Mouse (Mus musculus) CH12.LX (cell line): ENCODE data around the gene Dnah3. TPM values are rescaled to one million over a fixed set of nuclear protein-coding genes. Genes with fewer than 3 reads are reported as not detected.

Experiments
- DNase-seq: peaks from one replicate; pipeline ENCODE4 v3.0.0-alpha.2; 2013; ENCODE audit errors: extremely low read depth
- H3K27ac ChIP-seq: 2 replicates; pipeline ENCODE4 v1.5.1; 2012; ENCODE audit warnings: low read depth, mild to moderate bottlenecking, control low read depth, moderate library complexity; ENCODE audit not compliant: insufficient read depth
- H3K27me3 ChIP-seq: replicated peaks from 2 replicates; pipeline ENCODE3; 2012; ENCODE audit warnings: inconsistent platforms
- H3K36me3 ChIP-seq, 2 experiments: replicated peaks in 1 of 2; 2 replicates each; pipeline versions ENCODE3 to v1.6.1; 2012; ENCODE audit warnings: inconsistent platforms in 1 of 2, low read length in 1 of 2, mild to moderate bottlenecking in 1 of 2, mixed read lengths in 1 of 2, moderate library complexity in 1 of 2; ENCODE audit not compliant: control insufficient read depth in 1 of 2, insufficient read depth in 1 of 2
- H3K4me1 ChIP-seq, 2 experiments: 2 replicates each; pipeline ENCODE4 v1.6.1; 2012; ENCODE audit warnings: inconsistent platforms in 1 of 2, moderate library complexity in 1 of 2; ENCODE audit not compliant: insufficient read depth in 2 of 2, control insufficient read depth in 1 of 2
- H3K4me2 ChIP-seq: 2 replicates; pipeline ENCODE4 v1.6.1; 2012; ENCODE audit warnings: low read depth, mild to moderate bottlenecking, control low read depth; ENCODE audit not compliant: poor library complexity, insufficient read depth, severe bottlenecking
- H3K4me3 ChIP-seq, 3 experiments: fragments of 150-350 bp in 1 of 3; sonication (generic) in 1 of 3; replicated peaks in 1 of 3; 2 replicates each; pipeline versions ENCODE3 to v1.5.1; 2011 to 2012; ENCODE audit warnings: low read depth in 2 of 3, low read length in 2 of 3, mild to moderate bottlenecking in 2 of 3, moderate library complexity in 2 of 3, control low read depth in 1 of 3, improper control_type of control experiment in 1 of 3, inconsistent platforms in 1 of 3, mixed read lengths in 1 of 3; ENCODE audit not compliant: poor library complexity in 1 of 3
- H3K79me2 ChIP-seq: replicated peaks from 2 replicates; pipeline ENCODE4 v1.6.1; 2012; ENCODE audit warnings: mild to moderate bottlenecking, moderate library complexity; ENCODE audit not compliant: control insufficient read depth, poor library complexity, insufficient read depth, severe bottlenecking; ENCODE audit errors: extremely low read depth
- H3K9ac ChIP-seq: 2 replicates; pipeline ENCODE4 v1.6.1; 2012; ENCODE audit warnings: low read depth, mild to moderate bottlenecking, control low read depth, moderate library complexity; ENCODE audit not compliant: insufficient read depth
- H3K9me3 ChIP-seq: replicated peaks from 2 replicates; pipeline ENCODE3; 2012; ENCODE audit warnings: low read length, inconsistent platforms, mixed read lengths
- BHLHE40 ChIP-seq: IDR thresholded peaks from 2 replicates; pipeline ENCODE4 v1.6.1; 2011; ENCODE audit warnings: mild to moderate bottlenecking, low read depth, low read length, improper control_type of control experiment
- CHD1 ChIP-seq: IDR thresholded peaks from 2 replicates; pipeline ENCODE4 v1.6.1; 2012; ENCODE audit warnings: low read depth, low read length, improper control_type of control experiment, inconsistent platforms
- CTCF ChIP-seq, 2 experiments: IDR thresholded peaks in 1 of 2; conservative IDR thresholded peaks in 1 of 2; 2 replicates each; pipeline ENCODE4 v1.5.1; 2011 to 2012; ENCODE audit warnings: low read depth in 2 of 2, low read length in 2 of 2, improper control_type of control experiment in 1 of 2, inconsistent platforms in 1 of 2, mild to moderate bottlenecking in 1 of 2, moderate library complexity in 1 of 2
- ELF1 ChIP-seq: IDR thresholded peaks from 2 replicates; pipeline ENCODE4 v1.6.1; 2014; ENCODE audit warnings: low read depth, mild to moderate bottlenecking, inconsistent platforms, low read length, improper control_type of control experiment
- HCFC1 ChIP-seq: IDR thresholded peaks from 2 replicates; pipeline ENCODE4 v1.6.1; 2012; ENCODE audit warnings: low read depth, mild to moderate bottlenecking, inconsistent platforms, low read length, improper control_type of control experiment
- JUN ChIP-seq: IDR thresholded peaks from 2 replicates; pipeline ENCODE4 v1.6.1; 2011; ENCODE audit warnings: low read depth, mild to moderate bottlenecking, low read length, improper control_type of control experiment, moderate library complexity; ENCODE audit not compliant: insufficient read depth
- JUND ChIP-seq: conservative IDR thresholded peaks from 2 replicates; pipeline ENCODE4 v1.6.1; 2011; ENCODE audit warnings: low read depth, low read length, improper control_type of control experiment
- KAT2A ChIP-seq: IDR thresholded peaks from 2 replicates; pipeline ENCODE4 v1.6.1; 2012; ENCODE audit warnings: low read length, improper control_type of control experiment, inconsistent platforms; ENCODE audit not compliant: insufficient replicate concordance
- MAFK ChIP-seq: IDR thresholded peaks from 2 replicates; pipeline ENCODE4 v1.6.1; 2011; ENCODE audit warnings: low read length, improper control_type of control experiment; ENCODE audit not compliant: insufficient replicate concordance
- MXI1 ChIP-seq: IDR thresholded peaks from 2 replicates; pipeline ENCODE4 v1.6.1; 2011; ENCODE audit warnings: mild to moderate bottlenecking, low read depth, low read length, improper control_type of control experiment
- MYC ChIP-seq: IDR thresholded peaks from 2 replicates; pipeline ENCODE4 v1.6.1; 2011; ENCODE audit warnings: low read depth, mild to moderate bottlenecking, improper control_type of control experiment, low read length
- NRF1 ChIP-seq: IDR thresholded peaks from 2 replicates; pipeline ENCODE4 v1.6.1; 2014; ENCODE audit warnings: low read depth, mild to moderate bottlenecking, inconsistent platforms, low read length, improper control_type of control experiment, moderate library complexity
- POLR2AphosphoS2 ChIP-seq: IDR thresholded peaks from 2 replicates; pipeline ENCODE4 v1.6.1; 2011; ENCODE audit warnings: low read depth, low read length, improper control_type of control experiment
- RAD21 ChIP-seq: IDR thresholded peaks from 2 replicates; pipeline ENCODE4 v1.6.1; 2011; ENCODE audit warnings: low read depth, mild to moderate bottlenecking, low read length, improper control_type of control experiment, moderate library complexity
- SIN3A ChIP-seq: IDR thresholded peaks from 2 replicates; pipeline ENCODE4 v1.6.1; 2012; ENCODE audit warnings: low read length, improper control_type of control experiment, inconsistent platforms
- SMC3 ChIP-seq: IDR thresholded peaks from 2 replicates; pipeline ENCODE4 v1.6.1; 2011; ENCODE audit warnings: low read depth, low read length, improper control_type of control experiment
- TBP ChIP-seq: conservative IDR thresholded peaks from 2 replicates; pipeline ENCODE4 v1.6.1; 2011; ENCODE audit warnings: low read depth, low read length, improper control_type of control experiment
- TCF12 ChIP-seq: IDR thresholded peaks from 2 replicates; pipeline ENCODE4 v1.6.1; 2014; ENCODE audit warnings: low read depth, mild to moderate bottlenecking, inconsistent platforms, low read length, improper control_type of control experiment
- ZC3H11A ChIP-seq: IDR thresholded peaks from 2 replicates; pipeline ENCODE4 v1.6.1; 2012; ENCODE audit warnings: low read depth, mild to moderate bottlenecking, inconsistent platforms, low read length, improper control_type of control experiment
- ZMIZ1 ChIP-seq: IDR thresholded peaks from 2 replicates; pipeline ENCODE4 v1.6.1; 2012; ENCODE audit warnings: low read depth, mild to moderate bottlenecking, inconsistent platforms, low read length, improper control_type of control experiment
- ZNF384 ChIP-seq: IDR thresholded peaks from 2 replicates; pipeline ENCODE4 v1.6.1; 2012; ENCODE audit warnings: low read depth, low read length, improper control_type of control experiment, inconsistent platforms
- dilution Hi-C: fragments of 300-500 bp; cut with MboI; formaldehyde crosslinking; loops from 2 replicates; pipeline ENCODE4 v1.14.3; 2020; ENCODE audit warnings: low sequenced_read_pairs; ENCODE audit not compliant: extremely low pct_unique_long_range_greater_than_20kb, extremely low pct_ligation_motif_present
- in situ Hi-C: fragments of 300-500 bp; cut with MboI; formaldehyde crosslinking; loops from 3 replicates; pipeline ENCODE4 v1.14.3; 2019; ENCODE audit warnings: low sequenced_read_pairs, low pct_ligation_motif_present, low pct_unique_long_range_greater_than_20kb, mixed read lengths
- polyA plus RNA-seq: library from polyadenylated mRNA; unstranded; fragments of >175 nt; gene quantifications from 2 replicates; pipeline ENCODE4 v1.2.1, GENCODE M21; 2012; ENCODE audit warnings: low read depth; ENCODE audit not compliant: insufficient read length
- total RNA-seq, 2 experiments: library from RNA; depleted of rRNA; stranded (reverse); fragments of 300-350 nt in 1 of 2; fragments of >200 nt in 1 of 2; gene quantifications; 2 replicates each; pipeline ENCODE4 v1.2.3; 2012 to 2014

Dnah3 gene
- total and polyA plus RNA-seq, 3 experiments = not detected

- Histone ChIP-seq H3K9ac (no peak overlapping the region), H3K27ac (no peak overlapping the region), H3K79me2 (no peaks in the 10 kb centered on the region), H3K4me3 (no peak overlapping the region), H3K4me1 (peaks cover 0 to 4% of the 10 kb centered on the region in 2 experiments; a peak in 1 of 4 replicates), H3K9me3 (no peaks in the 10 kb centered on the region), H3K4me2 (no peak overlapping the region), H3K36me3 (no peaks in the 10 kb centered on the region), H3K27me3 (no peaks in the 10 kb centered on the region)
- TF ChIP-seq POLR2AphosphoS2 (no peak), SIN3A (no peak), JUND (no peak), ZMIZ1 (no peak), TCF12 (no peak), CHD1 (no peak), MAFK (no peak), HCFC1 (no peak), RAD21 (no peak), MYC (no peak), ZC3H11A (no peak)
- DNase-seq = no peak
- dilution Hi-C loops = no loop called here
- in situ Hi-C loops = loop anchor here (25.0 kb wide), 1 partner anchor 188 kb away; no protein-coding TSS in a partner anchor
These were observed 44.6 kb downstream of the Dnah3 start for GRCm38 (mm10) chr7:120050447-120050846.

GRCm38 (mm10) chr7:120043990-120044389, 51.1 kb downstream of the Dnah3 start:
- DNase-seq = peak; percentile 5

GRCm38 (mm10) chr7:120036422-120036821, 58.7 kb downstream of the Dnah3 start:
- H3K79me2 ChIP-seq = no peaks in the 10 kb centered on the region
- no peak for TF ChIP-seq TBP
- TF ChIP-seq CHD1 = no peak
- TF ChIP-seq NRF1 = no peak
- no peak for TF ChIP-seq ZNF384
- TF ChIP-seq HCFC1 = no peak
- no peak for TF ChIP-seq MXI1
- no peak for TF ChIP-seq BHLHE40
- no peak for TF ChIP-seq TCF12
- TF ChIP-seq ZC3H11A = no peak
- TF ChIP-seq CTCF (conservative IDR thresholded peaks at IDR 0.05 in 1 of 2, IDR thresholded peaks at IDR 0.05 in 1 of 2; ENCODE audit: low read depth in 2 of 2, low read length in 2 of 2) = no peak
- TF ChIP-seq KAT2A = no peak
- TF ChIP-seq ELF1 = no peak
- no peak for TF ChIP-seq JUN
- no peak for TF ChIP-seq JUND
- dilution Hi-C loops = no loop called here

More at GRCm38 (mm10) chr7:120043990-120044389, 51.1 kb downstream of the Dnah3 start:
- Histone ChIP-seq H3K4me1 (peaks cover 0 to 4% of the 10 kb centered on the region in 2 experiments; a peak in 1 of 4 replicates), H3K4me2 (no peak overlapping the region), H3K27ac (no peak overlapping the region), H3K4me3 (no peak overlapping the region), H3K36me3 (no peaks in the 10 kb centered on the region), H3K9me3 (peaks cover 2% of the 10 kb centered on the region), H3K9ac (no peak overlapping the region), H3K79me2 (no peaks in the 10 kb centered on the region), H3K27me3 (no peaks in the 10 kb centered on the region)
- in situ Hi-C loops = no loop called here
- dilution Hi-C loops = no loop called here
- peak in 1 of 2 experiments; percentile 41; a peak in 2 of 4 replicates for TF ChIP-seq CTCF (conservative IDR thresholded peaks at IDR 0.05 in 1 of 2, IDR thresholded peaks at IDR 0.05 in 1 of 2; ENCODE audit: low read depth in 2 of 2, low read length in 2 of 2)
- no peak for TF ChIP-seq ZMIZ1
- TF ChIP-seq RAD21 = peak; percentile 34
- peak; percentile 34 for TF ChIP-seq SMC3

More at GRCm38 (mm10) chr7:120036422-120036821, 58.7 kb downstream of the Dnah3 start:
- Histone ChIP-seq H3K4me2 (no peak overlapping the region), H3K4me3 (no peak overlapping the region), H3K9me3 (no peaks in the 10 kb centered on the region), H3K27ac (no peak overlapping the region), H3K9ac (no peak overlapping the region), H3K27me3 (no peaks in the 10 kb centered on the region), H3K4me1 (no peaks in the 10 kb centered on the region), H3K36me3 (no peaks in the 10 kb centered on the region)
- no peak for DNase-seq
- in situ Hi-C loops = no loop called here
